Mouse (Mus musculus) lung, embryonic 14.5 days (tissue): Measurements from ENCODE around the gene G6pd2. TPM values are rescaled to one million over a fixed set of nuclear protein-coding genes. Genes with fewer than 3 reads are reported as not detected.

ENCODE experiments used
- ATAC-seq: fragments of 200-750 bp; cut with Nextera tagmentation; 2 replicates; pipeline ENCODE4 v1.8.0; 2017; ENCODE audit warnings: mild to moderate bottlenecking, moderate TSS enrichment, moderate library complexity; ENCODE audit not compliant: insufficient read depth
- DNase-seq: peaks from one replicate; pipeline ENCODE4 v3.0.0-alpha.2; 2015
- H3K27ac ChIP-seq: fragments of 300-500 bp; sonication (generic); 2 replicates; pipeline ENCODE4 v1.5.1; 2014; ENCODE audit warnings: low read depth, mild to moderate bottlenecking, moderate library complexity
- H3K27me3 ChIP-seq: fragments of 300-500 bp; sonication (generic); 2 replicates; pipeline ENCODE4 v1.6.1; 2014; ENCODE audit warnings: low read length, control low read depth; ENCODE audit not compliant: insufficient read depth
- H3K36me3 ChIP-seq: fragments of 300-500 bp; sonication (generic); 2 replicates; pipeline ENCODE4 v1.6.1; 2014; ENCODE audit warnings: control low read depth; ENCODE audit not compliant: insufficient read depth
- H3K4me1 ChIP-seq: fragments of 300-500 bp; sonication (generic); 2 replicates; pipeline ENCODE4 v1.6.1; 2014; ENCODE audit warnings: antibody characterized with exemption, control low read depth; ENCODE audit not compliant: insufficient read depth
- H3K4me2 ChIP-seq: fragments of 300-500 bp; sonication (generic); 2 replicates; pipeline ENCODE4 v1.6.1; 2014; ENCODE audit warnings: mild to moderate bottlenecking
- H3K4me3 ChIP-seq: fragments of 300-500 bp; sonication (generic); 2 replicates; pipeline ENCODE4 v1.5.1; 2014; ENCODE audit warnings: low read depth, low read length
- H3K9ac ChIP-seq: fragments of 300-500 bp; sonication (generic); 2 replicates; pipeline ENCODE4 v1.6.1; 2014
- H3K9me3 ChIP-seq: fragments of 300-500 bp; sonication (generic); 2 replicates; pipeline ENCODE4 v1.6.1; 2016; ENCODE audit warnings: low read depth, low read length, control low read depth
- CTCF ChIP-seq: IDR thresholded peaks from 2 replicates; pipeline ENCODE4 v1.5.1; 2016; ENCODE audit warnings: antibody characterized with exemption, low read depth
- WGBS: fragments of 180-500 bp; shearing (Covaris S2); extraction: QIAGEN DNeasy Blood & Tissue Kit; methylation state at CpG from one replicate; pipeline ENCODE4 v1.1.7; 2014; 5-methylcytosine and 5-hydroxymethylcytosine counted together
- polyA plus RNA-seq: library from polyadenylated mRNA; unstranded; fragments of >200 nt; fragmentation: Nextera tagmentation; extraction: Ambion mirVana; gene quantifications from 2 replicates; pipeline ENCODE4 v1.2.1, GENCODE M21; 2014

Gene G6pd2
- not detected in 2 replicates for polyA plus RNA-seq

- no peaks in the 10 kb centered on the region for H3K36me3 ChIP-seq
These were observed at the start of gene G6pd2 for GRCm38 (mm10) chr5:61808516-61808915. Gene G6pd2, plus strand, starts transcription at chr5:61808816.

GRCm38 (mm10) chr5:61764214-61764613 is 44.4 kb upstream of the G6pd2 start:
- Histone ChIP-seq H3K4me2 (no peak overlapping the region), H3K9me3 (no peaks in the 10 kb centered on the region), H3K27me3 (no peaks in the 10 kb centered on the region), H3K4me3 (no peak overlapping the region), H3K9ac (no peak overlapping the region), H3K36me3 (no peaks in the 10 kb centered on the region), H3K4me1 (no peaks in the 10 kb centered on the region), H3K27ac (no peak overlapping the region)
- no peak for DNase-seq
- no peak for ATAC-seq
- WGBS, result 52% methylated on average over 1 of the region's 1 CpGs
- no peak for TF ChIP-seq CTCF

More at GRCm38 (mm10) chr5:61808516-61808915, at the start of gene G6pd2:
- H3K9me3 ChIP-seq, result no peaks in the 10 kb centered on the region
- H3K27ac ChIP-seq, result no peak within 1 kb of the TSS
- WGBS, result 91% methylated on average over 2 of the region's 2 CpGs
- DNase-seq, result no peak
- no peak for TF ChIP-seq CTCF
- no peak for ATAC-seq
- H3K4me1 ChIP-seq, result no peaks in the 10 kb centered on the region
- no peak within 1 kb of the TSS for H3K4me3 ChIP-seq
- no peaks in the 10 kb centered on the region for H3K27me3 ChIP-seq
- no peak within 1 kb of the TSS for H3K9ac ChIP-seq
- no peak within 1 kb of the TSS for H3K4me2 ChIP-seq

- Histone ChIP-seq H3K9me3 (no peaks in the 10 kb centered on the region), H3K4me2 (no peak overlapping the region), H3K4me1 (no peaks in the 10 kb centered on the region), H3K36me3 (no peaks in the 10 kb centered on the region), H3K9ac (no peak overlapping the region), H3K27me3 (no peaks in the 10 kb centered on the region), H3K4me3 (no peak overlapping the region), H3K27ac (no peak overlapping the region)
- ATAC-seq, result no peak
- TF ChIP-seq CTCF, result no peak
- no peak for DNase-seq
These were observed 24.4 kb downstream of the G6pd2 start for GRCm38 (mm10) chr5:61832935-61833551.

- TF ChIP-seq CTCF, result no peak
- no peaks in the 10 kb centered on the region for H3K36me3 ChIP-seq
- no peak for ATAC-seq
- H3K27ac ChIP-seq, result no peak overlapping the region
- H3K4me3 ChIP-seq, result no peak overlapping the region
- H3K4me1 ChIP-seq, result no peaks in the 10 kb centered on the region
- H3K9ac ChIP-seq, result no peak overlapping the region
- H3K4me2 ChIP-seq, result no peak overlapping the region
- DNase-seq, result no peak
- 61% methylated on average over 2 of the region's 2 CpGs for WGBS
- no peaks in the 10 kb centered on the region for H3K27me3 ChIP-seq
- no peaks in the 10 kb centered on the region for H3K9me3 ChIP-seq
These were observed 35.3 kb downstream of the G6pd2 start for GRCm38 (mm10) chr5:61843891-61844290.
